Mouse (Mus musculus): Measurements from ENCODE around the gene Nebl.

DNA sequence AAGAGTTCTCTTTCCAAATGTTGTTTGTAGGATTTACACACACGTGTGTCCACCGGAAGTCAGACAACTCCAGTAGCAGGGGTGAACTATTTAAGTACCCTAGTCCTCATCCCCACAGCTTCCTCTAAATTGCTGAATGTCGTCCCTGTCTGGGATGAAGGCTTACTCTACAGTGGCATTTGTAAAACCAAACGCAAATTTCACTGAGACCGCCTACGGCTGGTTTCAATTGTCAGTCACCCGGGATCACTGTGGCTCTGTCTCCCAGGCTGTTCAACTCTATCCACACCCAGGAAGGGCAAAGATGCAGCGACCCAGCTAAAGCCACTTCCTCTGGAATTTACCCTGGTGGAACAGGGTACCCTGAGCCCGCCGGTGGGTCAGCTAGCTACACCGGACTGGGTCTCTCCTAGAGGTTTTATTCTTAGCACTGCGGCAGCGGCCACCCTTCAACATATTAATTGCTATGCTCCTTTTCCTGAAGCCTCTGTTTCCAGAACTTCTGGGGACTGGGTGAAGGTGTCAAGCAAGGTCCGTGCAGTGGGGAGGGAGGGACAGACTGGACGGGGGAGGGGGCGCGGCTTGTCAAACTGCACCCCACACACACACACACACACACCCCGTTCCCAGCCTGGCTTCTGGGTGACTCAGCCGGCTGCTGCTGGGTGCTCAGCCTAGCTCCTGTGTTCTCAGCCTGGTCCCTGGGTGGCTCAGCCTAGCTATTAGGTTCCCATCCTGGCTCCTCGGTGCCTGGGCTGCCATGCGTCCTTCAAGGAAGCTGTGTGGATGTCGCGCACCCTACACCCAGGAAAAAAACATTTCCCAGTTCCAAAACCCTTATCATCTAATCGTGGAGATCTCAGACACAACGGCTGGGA is 1.3 kb downstream of the Nebl start:
- TF ChIP-seq CTCF (IDR thresholded peaks at IDR 0.05) (no peak), POLR2A (IDR thresholded peaks at IDR 0.05; ENCODE audit: insufficient read depth, low read depth, low read length) (no peak), EP300 (IDR thresholded peaks at IDR 0.05; ENCODE audit: insufficient read depth, low read depth, low read length) (no peak)

Data from heart, adult 2 months (tissue).